Mouse (Mus musculus) lung, adult 2 months (tissue): ENCODE results near the gene Mpped1.
A peak's percentile ranks its signal among the peaks of the same experiment; 100 is the strongest.

Source experiments
- CTCF ChIP-seq: fragments of 200-500 bp; IDR thresholded peaks from 2 replicates; pipeline ENCODE4 v1.5.1; 2011; ENCODE audit warnings: mild to moderate bottlenecking, low read length, control low read depth; ENCODE audit not compliant: insufficient read depth
- POLR2A ChIP-seq: fragments of 200-500 bp; IDR thresholded peaks from 2 replicates; pipeline ENCODE4 v1.6.1; 2011; ENCODE audit warnings: low read depth, mild to moderate bottlenecking, control low read depth, low read length, borderline replicate concordance; ENCODE audit errors: extremely low read depth

- peak; percentile 87 for TF ChIP-seq CTCF
- TF ChIP-seq POLR2A = no peak
These were observed 22.5 kb upstream of the Mpped1 start for GRCm38 (mm10) chr15:83756742-83757141.
